Mouse (Mus musculus) liver, embryonic 14 days (tissue): ENCODE results near the gene Olfr143. TPM values are rescaled to one million over a fixed set of nuclear protein-coding genes. Genes with fewer than 3 reads are reported as not detected.

Experiments used
- polyA plus RNA-seq: library from polyadenylated mRNA; depleted of rRNA; stranded (reverse); fragments of >200 nt; gene quantifications from 2 replicates; pipeline ENCODE4 v1.2.3, GENCODE M21; 2012; rRNA removed

Gene Olfr143
- not detected in 2 replicates for polyA plus RNA-seq

GRCm38 (mm10) chr9:38252474-38252873, at the start of gene Olfr143:
Olfr143 (plus strand) TSS chr9:38252774.

GRCm38 (mm10) chr9:38208065-38208464, 44.5 kb upstream of the Olfr143 start, which contains the start of gene Olfr893:
Olfr893 (plus strand) TSS chr9:38208365.

GRCm38 (mm10) chr9:38217755-38218154, 34.8 kb upstream of the Olfr143 start, which contains the start of gene Olfr894:
Olfr894 (plus strand) TSS chr9:38218055.

GRCm38 (mm10) chr9:38267551-38267950, 15.0 kb downstream of the Olfr143 start, which contains the start of gene Olfr895:
Olfr895 (plus strand) TSS chr9:38267851.

GRCm38 (mm10) chr9:38290807-38291206, 38.2 kb downstream of the Olfr143 start, which contains the start of gene Olfr896-ps1:
Olfr896-ps1 (plus strand) TSS chr9:38291107.

Other genes starting within 250 kb of the Olfr143 start
- not detected in 2 replicates for gene Olfr883, start 227.0 kb upstream of the Olfr143 start, polyA plus RNA-seq
- not detected in 2 replicates for gene Olfr884, start 206.2 kb upstream of the Olfr143 start, polyA plus RNA-seq
- not detected in 2 replicates for gene Olfr885, start 191.5 kb upstream of the Olfr143 start, polyA plus RNA-seq
- gene Olfr887, start 168.7 kb upstream of the Olfr143 start, polyA plus RNA-seq: not detected in 2 replicates
- gene Olfr888, start 144.6 kb upstream of the Olfr143 start, polyA plus RNA-seq: not detected in 2 replicates
- 0.01 TPM in 1 of 2 replicates, not detected in the other for gene Olfr889, start 137.6 kb upstream of the Olfr143 start, polyA plus RNA-seq
- gene Olfr890, start 110.3 kb upstream of the Olfr143 start, polyA plus RNA-seq: not detected in 2 replicates
- not detected in 2 replicates for gene Olfr891, start 72.0 kb upstream of the Olfr143 start, polyA plus RNA-seq
- gene Olfr893, start 44.4 kb upstream of the Olfr143 start, polyA plus RNA-seq: not detected in 2 replicates
- not detected in 2 replicates for gene Olfr894, start 34.7 kb upstream of the Olfr143 start, polyA plus RNA-seq
- not detected in 2 replicates for gene Olfr895, start 15.1 kb downstream of the Olfr143 start, polyA plus RNA-seq
- not detected in 2 replicates for gene Olfr896-ps1, start 38.3 kb downstream of the Olfr143 start, polyA plus RNA-seq
- not detected in 2 replicates for gene Olfr25, start 76.3 kb downstream of the Olfr143 start, polyA plus RNA-seq
- not detected in 2 replicates for gene Olfr898, start 95.6 kb downstream of the Olfr143 start, polyA plus RNA-seq
- gene Olfr250, start 114.1 kb downstream of the Olfr143 start, polyA plus RNA-seq: not detected in 2 replicates
- gene Olfr251, start 124.3 kb downstream of the Olfr143 start, polyA plus RNA-seq: not detected in 2 replicates
- not detected in 2 replicates for gene Olfr147, start 148.9 kb downstream of the Olfr143 start, polyA plus RNA-seq
- gene Olfr901, start 176.7 kb downstream of the Olfr143 start, polyA plus RNA-seq: not detected in 2 replicates
- gene Olfr902, start 194.9 kb downstream of the Olfr143 start, polyA plus RNA-seq: not detected in 2 replicates
- not detected in 2 replicates for gene Olfr904, start 210.4 kb downstream of the Olfr143 start, polyA plus RNA-seq
- gene Olfr905, start 218.3 kb downstream of the Olfr143 start, polyA plus RNA-seq: not detected in 2 replicates
- gene Olfr906, start 234.3 kb downstream of the Olfr143 start, polyA plus RNA-seq: not detected in 2 replicates
- gene Olfr907, start 243.0 kb downstream of the Olfr143 start, polyA plus RNA-seq: not detected in 2 replicates